Mouse (Mus musculus) stomach, embryonic 14.5 days (tissue): ENCODE data around the gene Ugt1a2. TPM values are rescaled to one million over a fixed set of nuclear protein-coding genes. Genes with fewer than 3 reads are reported as not detected.

Source experiments
- ATAC-seq: fragments of 200-750 bp; cut with Nextera tagmentation; 2 replicates; pipeline ENCODE4 v1.8.0; 2017; ENCODE audit warnings: low read depth, moderate TSS enrichment; ENCODE audit not compliant: insufficient number of reproducible peaks, insufficient read depth, low FRiP score
- H3K27ac ChIP-seq: fragments of 300-500 bp; sonication (generic); 2 replicates; pipeline ENCODE4 v1.5.1; 2014; ENCODE audit warnings: mild to moderate bottlenecking, low read length, moderate library complexity, mixed read lengths
- H3K27me3 ChIP-seq: fragments of 300-500 bp; sonication (generic); 2 replicates; pipeline ENCODE4 v1.6.1; 2014; ENCODE audit warnings: low read length, control low read depth, mixed read lengths; ENCODE audit not compliant: control insufficient read depth, insufficient read depth
- H3K36me3 ChIP-seq: fragments of 300-500 bp; sonication (generic); 2 replicates; pipeline ENCODE4 v1.6.1; 2014; ENCODE audit warnings: mild to moderate bottlenecking, control low read depth, low read length, moderate library complexity, mixed read lengths; ENCODE audit not compliant: control insufficient read depth, insufficient read depth
- H3K4me1 ChIP-seq: fragments of 300-500 bp; sonication (generic); 2 replicates; pipeline ENCODE4 v1.6.1; 2014; ENCODE audit warnings: low read length, control low read depth, mixed read lengths; ENCODE audit not compliant: control insufficient read depth, insufficient read depth
- H3K4me2 ChIP-seq: fragments of 300-500 bp; sonication (generic); replicated peaks from 2 replicates; pipeline ENCODE4 v1.6.1; 2014; ENCODE audit warnings: low read depth, low read length, control low read depth
- H3K4me3 ChIP-seq: fragments of 300-500 bp; sonication (generic); 2 replicates; pipeline ENCODE4 v1.5.1; 2014; ENCODE audit warnings: low read depth, low read length, control low read depth
- H3K9ac ChIP-seq: fragments of 300-500 bp; sonication (generic); replicated peaks from 2 replicates; pipeline ENCODE4 v1.6.1; 2014; ENCODE audit warnings: low read depth, mild to moderate bottlenecking, control low read depth, low read length, moderate library complexity, mixed read lengths
- H3K9me3 ChIP-seq: fragments of 300-500 bp; sonication (generic); 2 replicates; pipeline ENCODE4 v1.6.1; 2016; ENCODE audit warnings: low read depth, low read length, control low read depth; ENCODE audit not compliant: control insufficient read depth
- WGBS: fragments of 180-500 bp; shearing (Covaris S2); extraction: QIAGEN DNeasy Blood & Tissue Kit; methylation state at CpG from one replicate; pipeline ENCODE4 v1.1.7; 2014; 5-methylcytosine and 5-hydroxymethylcytosine counted together
- polyA plus RNA-seq: library from polyadenylated mRNA; unstranded; fragments of >200 nt; fragmentation: Nextera tagmentation; extraction: Ambion mirVana; gene quantifications from 2 replicates; pipeline ENCODE4 v1.2.1, GENCODE M21; 2014

The Ugt1a2 gene
- polyA plus RNA-seq, 1 experiment from 2014 or later, result 0.69 TPM

DNA sequence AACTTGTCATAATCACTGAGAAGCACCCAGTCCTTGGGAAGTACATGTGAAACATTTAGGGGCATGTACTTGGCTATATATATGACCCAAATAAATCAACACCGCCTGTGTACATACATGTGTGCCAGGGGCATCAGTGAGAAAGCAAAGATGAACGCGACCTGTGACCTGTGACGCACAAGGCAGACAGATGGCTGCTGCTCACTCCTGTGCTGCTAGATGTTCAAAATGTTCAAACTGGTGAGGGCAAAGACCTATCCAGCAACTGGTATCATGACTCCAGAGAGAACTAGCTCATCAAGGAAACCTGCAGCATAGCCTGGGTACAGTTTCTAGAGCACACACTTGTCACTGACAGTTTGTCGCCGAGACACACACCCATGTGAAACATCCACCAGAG, 67.1 kb downstream of the Ugt1a2 start:
- 92% methylated on average over 6 of the region's 6 CpGs for whole genome bisulfite sequencing
- H3K9ac ChIP-seq, result no peak overlapping the region
- no peak for ATAC-seq

GRCm38 (mm10) chr1:88268070-88268469, 67.7 kb downstream of the Ugt1a2 start:
- H3K4me3 ChIP-seq, result no peak overlapping the region
- no peak overlapping the region for H3K9ac ChIP-seq
- no peaks in the 10 kb centered on the region for H3K27me3 ChIP-seq
- no peaks in the 10 kb centered on the region for H3K4me1 ChIP-seq
- H3K9me3 ChIP-seq, result no peaks in the 10 kb centered on the region; the same call in 1 of the 2 replicates
- H3K4me2 ChIP-seq, result no peak overlapping the region
- no peak for ATAC-seq
- 88% methylated on average over 6 of the region's 6 CpGs for WGBS
- H3K36me3 ChIP-seq, result peaks cover 88% of the 10 kb centered on the region
- H3K27ac ChIP-seq, result no peak overlapping the region

More for the DNA sequence above, 67.1 kb downstream of the Ugt1a2 start:
- Histone ChIP-seq H3K4me3 (no peak overlapping the region), H3K4me2 (no peak overlapping the region), H3K27ac (no peak overlapping the region), H3K27me3 (no peaks in the 10 kb centered on the region), H3K9me3 (no peaks in the 10 kb centered on the region; the same call in 1 of the 2 replicates), H3K4me1 (peaks cover under 1% of the 10 kb centered on the region; the same call in 1 of the 2 replicates), H3K36me3 (peaks cover 88% of the 10 kb centered on the region)

Other genes with a start within 250 kb of the Ugt1a2 start
- 41.9 and 43.9 TPM in 2 replicates for gene Usp40, start 192.1 kb upstream of the Ugt1a2 start, polyA plus RNA-seq
- gene Ugt1a10, start 145.2 kb upstream of the Ugt1a2 start, polyA plus RNA-seq, result not detected in 2 replicates
- gene Ugt1a9, start 129.8 kb upstream of the Ugt1a2 start, polyA plus RNA-seq, result 0.46 and 0.67 TPM in 2 replicates
- gene Ugt1a8, start 112.8 kb upstream of the Ugt1a2 start, polyA plus RNA-seq, result not detected in 2 replicates
- 3.0 and 4.7 TPM in 2 replicates for gene Ugt1a7c, start 105.5 kb upstream of the Ugt1a2 start, polyA plus RNA-seq
- gene Ugt1a6b, start 97.3 kb upstream of the Ugt1a2 start, polyA plus RNA-seq, result 2.0 and 3.0 TPM in 2 replicates
- gene Ugt1a6a, start 65.8 kb upstream of the Ugt1a2 start, polyA plus RNA-seq, result 23.8 and 25.4 TPM in 2 replicates
- gene Ugt1a5, start 34.6 kb upstream of the Ugt1a2 start, polyA plus RNA-seq, result 0.28 TPM in 1 of 2 replicates, not detected in the other
- 8.7 and 9.4 TPM in 2 replicates for gene Dnajb3, start 5.2 kb downstream of the Ugt1a2 start, polyA plus RNA-seq
- 0.33 and 1.3 TPM in 2 replicates for gene Ugt1a1, start 11.4 kb downstream of the Ugt1a2 start, polyA plus RNA-seq
- gene Mroh2a, start 26.4 kb downstream of the Ugt1a2 start, polyA plus RNA-seq, result 1.7 and 1.9 TPM in 2 replicates
- 202 and 211 TPM in 2 replicates for gene Hjurp, start 77.0 kb downstream of the Ugt1a2 start, polyA plus RNA-seq
- gene Trpm8, start 77.1 kb downstream of the Ugt1a2 start, polyA plus RNA-seq, result not detected in 2 replicates
- gene Spp2, start 206.4 kb downstream of the Ugt1a2 start, polyA plus RNA-seq, result 0.38 TPM in 1 of 2 replicates, not detected in the other